Mouse (Mus musculus) inflammation-experienced regulatory T-cells (primary cell): ENCODE measurements around the gene Ski. TPM values are rescaled to one million over a fixed set of nuclear protein-coding genes. Genes with fewer than 3 reads are reported as not detected.

ENCODE experiments used
- polyA plus RNA-seq, 2 experiments: library from polyadenylated mRNA; unstranded; fragments of 100-300 nt; shearing (Covaris generic); gene quantifications; one replicate each; pipeline ENCODE4 v1.2.1; 2017

Ski gene
- 100 to 1,000 TPM; 115 to 127 TPM for polyA plus RNA-seq

DNA sequence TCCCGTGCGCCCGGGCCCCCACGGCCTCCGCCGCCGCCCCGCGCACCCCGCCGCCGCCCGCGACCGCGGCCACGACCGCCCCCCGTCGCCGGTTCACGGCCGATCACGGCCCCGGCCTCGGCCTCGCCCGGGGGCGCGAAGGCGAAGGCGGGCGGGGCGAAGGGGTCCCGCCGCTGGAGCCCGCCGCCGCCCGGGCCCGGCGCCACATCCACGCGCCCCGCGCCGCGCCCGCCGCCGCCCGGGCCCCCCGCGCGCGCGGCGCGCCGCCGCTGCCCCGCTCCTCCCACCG lies at the start of gene Ski:
Ski (minus strand) TSS at position 41 of the 289 bp plus-strand sequence.

DNA sequence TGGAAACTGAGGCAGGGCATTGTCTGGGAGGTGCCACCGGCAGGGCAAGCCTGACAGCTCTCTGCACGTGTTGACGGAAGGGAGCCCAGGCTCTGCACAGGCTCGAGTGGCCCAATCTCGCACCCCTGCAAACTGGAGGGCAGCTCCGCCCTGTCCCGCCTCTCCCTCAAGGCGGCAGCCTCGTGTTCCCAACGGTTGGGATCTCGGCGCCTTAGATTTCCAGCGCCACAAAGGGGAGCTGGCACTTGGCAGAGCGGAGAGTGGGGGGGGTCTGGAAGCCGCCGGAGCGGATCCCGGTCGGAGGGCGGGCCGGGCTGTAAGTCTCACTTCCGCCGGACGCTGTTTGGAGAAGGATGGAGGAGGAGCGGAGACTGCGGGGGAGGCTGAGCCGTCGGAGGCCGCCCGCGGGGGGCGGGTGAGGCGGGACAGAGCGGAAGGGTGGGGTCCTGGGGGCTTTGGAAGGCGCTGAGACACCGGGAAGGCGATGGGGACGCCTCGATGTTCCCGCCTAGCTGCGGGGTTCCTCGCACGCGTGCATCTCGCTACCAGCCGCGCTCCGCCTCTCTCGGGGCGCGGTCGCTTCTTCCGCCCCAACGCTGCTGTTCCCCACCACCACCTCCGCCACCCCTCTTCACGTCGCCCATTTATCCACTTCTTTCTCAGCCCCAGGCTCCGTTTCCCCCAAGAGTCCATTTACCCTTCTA lies 27.4 kb upstream of the Ski start, which contains the start of gene Faap20:
Faap20 (plus strand) TSS at position 155 of the 704 bp plus-strand sequence.

Other genes with a start within 250 kb of the Ski start
- gene Plch2, start 165.8 kb downstream of the Ski start, polyA plus RNA-seq = under 1 TPM in 1 of 2 experiments, not detected in 1; 0.27 TPM
- 10 to 100 TPM; 13.9 to 17.9 TPM for gene Pex10, start 155.6 kb downstream of the Ski start, polyA plus RNA-seq
- 100 to 1,000 TPM; 166 to 191 TPM for gene Rer1, start 136.2 kb downstream of the Ski start, polyA plus RNA-seq
- 1 to 10 TPM; 2.8 to 4.7 TPM for gene Morn1, start 136.0 kb downstream of the Ski start, polyA plus RNA-seq
- 100 to 1,000 TPM; 105 to 115 TPM for gene Faap20, start 27.2 kb upstream of the Ski start, polyA plus RNA-seq
- 10 to 100 TPM; 33.8 to 46.7 TPM for gene Prkcz, start 138.8 kb upstream of the Ski start, polyA plus RNA-seq
- 1 to 10 TPM in 1 of 2 experiments, under 1 TPM in 1; 0.46 to 2.0 TPM for gene Gabrd, start 175.5 kb upstream of the Ski start, polyA plus RNA-seq
- gene Cfap74, start 186.6 kb upstream of the Ski start, polyA plus RNA-seq = 1 to 10 TPM in 1 of 2 experiments, under 1 TPM in 1; 0.86 to 3.1 TPM
- gene Tmem52, start 246.5 kb upstream of the Ski start, polyA plus RNA-seq = not detected